10 mouse cellular contexts compared by ENCODE assay signal in the genomic region with DNA sequence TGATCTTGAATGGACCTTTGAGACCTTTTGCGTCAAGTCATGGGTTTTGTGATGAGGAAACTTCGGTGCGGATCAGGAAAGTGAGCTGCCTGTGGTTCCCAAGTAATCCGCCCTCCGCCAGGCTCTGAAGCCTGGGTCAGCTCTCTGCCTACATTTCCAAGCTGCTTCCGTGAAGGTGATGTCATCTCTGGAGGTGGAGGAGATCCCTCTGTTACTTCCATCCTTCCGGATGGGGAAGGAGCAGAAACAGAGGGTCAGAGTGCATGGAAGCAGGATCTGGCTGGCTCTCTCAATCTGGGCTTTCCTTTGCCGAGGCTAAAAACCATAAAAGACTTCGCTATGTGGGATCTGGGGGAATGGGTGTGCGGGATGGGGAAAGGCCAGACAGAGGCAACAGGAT. TPM values are rescaled to one million over a fixed set of nuclear protein-coding genes. Genes with fewer than 3 reads are reported as not detected.
DNase-seq lines count a peak whose midpoint lies in the region; ATAC-seq and TF ChIP-seq lines count a peak whose summit lies in the region.
"Had no signal": no experiment of that assay in that cellular context is flagged by ENCODE, and none has a peak within 500 bp of the region (broad histone marks: within the 10 kb centered on the region; RNA-seq: fewer than 3 reads in every experiment).

No protein-coding gene starts in this region.

- H3K4me3 ChIP-seq in forebrain, postnatal 0 days (ENCODE audit: low read depth, low read length), result no peak overlapping the region
- H3K4me3 ChIP-seq in forebrain, embryonic 11.5 days (ENCODE audit: low read depth, low read length), result no peak overlapping the region
- H3K4me3 ChIP-seq in kidney, adult 2 months (ENCODE audit: insufficient read depth, low read depth, low read length), result no peak overlapping the region
- H3K4me3 ChIP-seq in neural tube, embryonic 13.5 days, result no peak overlapping the region
- H3K4me3 ChIP-seq: midbrain, embryonic 12.5 days had no signal

- TF ChIP-seq POLR2A in kidney, adult 2 months (IDR thresholded peaks at IDR 0.05; ENCODE audit: low read depth, low read length), result no peak

- ATAC-seq in forebrain, postnatal 0 days, result no peak
- ATAC-seq in forebrain, embryonic 11.5 days (replicated peaks; ENCODE audit: low FRiP score), result no peak
- no peak for ATAC-seq in neural tube, embryonic 13.5 days (ENCODE audit: low read depth)

- no peaks in the 10 kb centered on the region for H3K36me3 ChIP-seq in forebrain, postnatal 0 days (ENCODE audit: insufficient read depth)
- H3K36me3 ChIP-seq in forebrain, embryonic 11.5 days (ENCODE audit: control insufficient read depth, insufficient read depth, low read length), result no peaks in the 10 kb centered on the region
- H3K36me3 ChIP-seq in kidney, adult 2 months (ENCODE audit: control insufficient read depth, insufficient read depth, low read length), result no peaks in the 10 kb centered on the region
- no peaks in the 10 kb centered on the region for H3K36me3 ChIP-seq in neural tube, embryonic 13.5 days
- H3K36me3 ChIP-seq: midbrain, embryonic 12.5 days had no signal

- DNase-seq in forebrain, postnatal 0 days, result no peak
- DNase-seq in forebrain, embryonic 11.5 days (ENCODE audit: low spot score), result no peak
- no peak for DNase-seq in kidney, adult 2 months
- no peak for DNase-seq in kidney, adult 11 months
- no peak for DNase-seq in neural tube, embryonic 10.5 days (ENCODE audit: extremely low spot score, low spot score)
- no peak for DNase-seq in cerebellum, postnatal 25 days
- DNase-seq in spleen, postnatal 4 days (ENCODE audit: low spot score in 2 of 2), result no peak
- DNase-seq: layer of hippocampus, adult 9-11 months had no signal

- 0 out of 2 replicates have a peak, but pooled peaks cover 4% of the 10 kb centered on the region for H3K4me1 ChIP-seq in forebrain, postnatal 0 days (ENCODE audit: insufficient read depth)
- H3K4me1 ChIP-seq in forebrain, embryonic 11.5 days (replicated peaks; ENCODE audit: control insufficient read depth, insufficient read depth, low read length), result peaks cover 5% of the 10 kb centered on the region; the same call in 1 of the 2 replicates
- peaks cover 4% of the 10 kb centered on the region for H3K4me1 ChIP-seq in kidney, adult 2 months (ENCODE audit: control insufficient read depth, insufficient read depth, low read length)
- H3K4me1 ChIP-seq in neural tube, embryonic 13.5 days (replicated peaks), result peaks cover 38% of the 10 kb centered on the region

- H3K27me3 ChIP-seq in forebrain, postnatal 0 days (ENCODE audit: insufficient read depth, low read length), result peaks cover 4% of the 10 kb centered on the region; the same call in 1 of the 2 replicates
- peaks cover 5% of the 10 kb centered on the region; the same call in 1 of the 2 replicates for H3K27me3 ChIP-seq in forebrain, embryonic 11.5 days (ENCODE audit: control insufficient read depth, insufficient read depth, low read length)
- H3K27me3 ChIP-seq in kidney, adult 2 months (replicated peaks; ENCODE audit: control insufficient read depth, insufficient read depth, low read length), result no peaks in the 10 kb centered on the region
- H3K27me3 ChIP-seq in neural tube, embryonic 13.5 days, result peaks cover 38% of the 10 kb centered on the region

- peak overlapping the region; percentile 88; the same call in 1 of the 2 replicates for H3K4me2 ChIP-seq in forebrain, postnatal 0 days (ENCODE audit: low read depth)
- H3K4me2 ChIP-seq in forebrain, embryonic 11.5 days (ENCODE audit: low read depth, low read length, severe bottlenecking), result no peak overlapping the region
- H3K4me2 ChIP-seq in neural tube, embryonic 13.5 days, result 0 out of 2 replicates have a peak overlapping the region, but pooled peaks have one; percentile 87
- H3K4me2 ChIP-seq: midbrain, embryonic 12.5 days had no signal

- no peak for TF ChIP-seq CTCF in forebrain, postnatal 0 days (IDR thresholded peaks at IDR 0.05; ENCODE audit: low read depth)
- TF ChIP-seq CTCF in kidney, adult 2 months (conservative IDR thresholded peaks at IDR 0.05; ENCODE audit: insufficient read depth, insufficient read length, low read depth, low read length), result no peak

- H3K9me3 ChIP-seq in forebrain, postnatal 0 days (ENCODE audit: low read length), result no peaks in the 10 kb centered on the region
- H3K9me3 ChIP-seq in forebrain, embryonic 11.5 days (ENCODE audit: control insufficient read depth, low read length), result no peaks in the 10 kb centered on the region
- no peaks in the 10 kb centered on the region for H3K9me3 ChIP-seq in neural tube, embryonic 13.5 days
- H3K9me3 ChIP-seq: midbrain, embryonic 12.5 days had no signal

- H3K9ac ChIP-seq in forebrain, postnatal 0 days, result no peak overlapping the region
- no peak overlapping the region for H3K9ac ChIP-seq in forebrain, embryonic 11.5 days (ENCODE audit: low read length)
- H3K9ac ChIP-seq in neural tube, embryonic 13.5 days, result no peak overlapping the region
- H3K9ac ChIP-seq: midbrain, embryonic 12.5 days had no signal

- no peak overlapping the region for H3K27ac ChIP-seq in forebrain, postnatal 0 days (ENCODE audit: low read depth, low read length)
- no peak overlapping the region for H3K27ac ChIP-seq in forebrain, embryonic 11.5 days (ENCODE audit: low read depth, low read length)
- H3K27ac ChIP-seq in kidney, adult 2 months (ENCODE audit: insufficient read depth, low read depth, low read length), result peak overlapping the region; percentile 15
- H3K27ac ChIP-seq in neural tube, embryonic 13.5 days (replicated peaks), result 0 out of 2 replicates have a peak overlapping the region, but pooled peaks have one; percentile 2
- H3K27ac ChIP-seq: midbrain, embryonic 12.5 days had no signal

- WGBS in forebrain, postnatal 0 days, result 83% methylated on average over 10 of the region's 10 CpGs
- WGBS in forebrain, embryonic 11.5 days, result 82% methylated on average over 10 of the region's 10 CpGs
- WGBS in kidney, adult 2 months, result 64% methylated on average over 10 of the region's 10 CpGs
- WGBS in neural tube, embryonic 13.5 days, result 84% methylated on average over 10 of the region's 10 CpGs

RNA-seq across cellular contexts. Expression of gene Cd9, which starts 3.2 kb away (rescaled TPM):
- total RNA-seq in forebrain, postnatal 0 days (2014; rRNA removed), result 41.2 and 57.4 TPM in 2 replicates
- 125 and 140 TPM in 2 replicates for polyA plus RNA-seq in forebrain, postnatal 0 days (2015; fragmentation: Nextera tagmentation; extraction: Ambion mirVana)
- polyA plus RNA-seq in forebrain, embryonic 11.5 days (2014; fragmentation: Nextera tagmentation; extraction: Ambion mirVana), result 40.5 and 47.4 TPM in 2 replicates
- polyA plus RNA-seq in kidney, adult 2 months (2012; rRNA removed), result 138 and 140 TPM in 2 replicates
- polyA plus RNA-seq in neural tube, embryonic 13.5 days (2015; fragmentation: Nextera tagmentation; extraction: Ambion mirVana), result 66.9 and 74.0 TPM in 2 replicates

RNA-seq across cellular contexts. Expression of gene Vwf, which starts 55.2 kb away (rescaled TPM):
- total RNA-seq in forebrain, postnatal 0 days (2014; rRNA removed), result 21.2 and 30.0 TPM in 2 replicates
- 8.9 and 13.1 TPM in 2 replicates for polyA plus RNA-seq in forebrain, postnatal 0 days (2015; fragmentation: Nextera tagmentation; extraction: Ambion mirVana)
- 9.0 and 11.7 TPM in 2 replicates for polyA plus RNA-seq in forebrain, embryonic 11.5 days (2014; fragmentation: Nextera tagmentation; extraction: Ambion mirVana)
- 14.6 and 16.8 TPM in 2 replicates for polyA plus RNA-seq in kidney, adult 2 months (2012; rRNA removed)
- 5.6 and 8.0 TPM in 2 replicates for polyA plus RNA-seq in neural tube, embryonic 13.5 days (2015; fragmentation: Nextera tagmentation; extraction: Ambion mirVana)

Comparison
In these comparisons a context has a peak if more than half of its experiments do, and no peak if none do; other contexts are left out.
1. H3K27ac ChIP-seq: peak in kidney, adult 2 months (single experiment) and neural tube, embryonic 13.5 days (single experiment); none in forebrain, postnatal 0 days (single experiment) and forebrain, embryonic 11.5 days (single experiment).